Mouse (Mus musculus) adrenal gland, adult (tissue): ENCODE results near the gene Efna1.

Source experiments
- DNase-seq, 2 experiments: peaks; one replicate each; pipeline ENCODE4 v3.0.0; 2022 to 2023; ENCODE audit warnings: low spot score in 1 of 2; ENCODE audit not compliant: inconsistent age in 2 of 2

Efna1 gene

GRCm38 (mm10) chr3:89280606-89281511, at the start of gene Efna1:
Gene Efna1, minus strand, starts transcription at chr3:89281142.
- DNase-seq, result peak; percentile 70 to 83

GRCm38 (mm10) chr3:89330346-89330745, 49.4 kb upstream of the Efna1 start:
- DNase-seq, result no peak

GRCm38 (mm10) chr3:89328623-89329022, 47.7 kb upstream of the Efna1 start:
- no peak for DNase-seq

DNA sequence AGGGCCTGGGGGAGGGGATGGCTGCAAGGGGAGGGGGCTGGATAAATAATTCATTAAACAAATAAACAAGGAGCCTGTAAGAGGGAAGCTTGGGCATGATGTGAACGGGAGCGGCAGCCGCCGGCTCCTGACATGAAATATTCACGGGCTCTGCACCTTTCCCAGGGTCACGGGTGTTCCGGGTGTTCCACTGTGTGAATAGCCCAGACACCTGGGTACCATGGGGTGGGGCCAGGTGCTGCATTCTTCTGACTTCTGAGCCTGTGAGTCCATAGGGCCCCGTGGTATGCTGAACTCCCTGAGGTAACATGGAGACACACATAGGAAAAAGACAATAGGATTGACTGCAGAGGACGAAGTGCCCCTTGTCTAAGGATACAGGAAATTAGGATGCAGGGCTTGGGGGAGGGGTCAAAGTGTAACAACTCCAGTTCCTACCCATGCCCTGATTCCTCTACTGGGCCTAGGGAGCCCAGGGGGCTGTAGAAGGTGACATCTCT, 46.5 kb upstream of the Efna1 start:
- DNase-seq, result no peak

- DNase-seq, result no peak
These were observed 44.9 kb upstream of the Efna1 start for GRCm38 (mm10) chr3:89325882-89326281.

DNA sequence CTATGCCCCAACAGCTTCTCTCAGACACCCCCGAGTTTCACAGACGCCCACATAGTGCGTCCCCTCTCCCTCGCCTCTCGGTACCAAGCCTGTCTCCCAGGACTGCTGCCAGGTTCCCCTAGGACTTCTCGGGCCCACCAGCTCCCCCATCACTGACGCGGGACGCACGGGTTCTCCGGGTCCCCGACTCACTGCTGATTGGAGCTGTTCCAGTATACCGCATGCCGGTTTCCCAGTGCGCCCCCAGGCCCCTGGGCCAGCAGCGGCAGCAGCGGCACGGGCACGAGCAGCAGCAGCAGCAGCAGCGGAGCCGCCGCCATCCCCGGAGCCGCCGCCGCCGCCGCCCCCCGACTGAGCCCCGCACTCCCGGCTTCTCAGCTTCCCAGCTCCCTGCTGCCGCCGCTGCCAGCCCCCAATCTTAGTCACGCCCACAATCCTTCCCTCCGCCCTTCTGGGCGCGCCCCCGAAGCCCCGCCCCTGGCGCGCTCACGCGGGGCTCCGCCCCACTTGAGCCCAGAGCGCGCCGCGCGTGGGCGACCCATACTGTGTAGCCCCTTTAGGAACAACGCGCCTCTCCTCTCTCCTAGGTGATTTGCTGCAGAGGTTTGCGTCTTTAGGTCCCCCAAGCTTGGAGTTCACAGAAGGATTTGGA, 41.7 kb upstream of the Efna1 start, which contains the start of gene Efna3:
Gene Efna3, minus strand, starts transcription at position 452 of the 652 bp plus-strand sequence.
- DNase-seq, result peak; percentile 83 to 91

GRCm38 (mm10) chr3:89322131-89322500, 41.2 kb upstream of the Efna1 start:
- DNase-seq, result peak in 1 of 2 experiments; percentile 60

DNA sequence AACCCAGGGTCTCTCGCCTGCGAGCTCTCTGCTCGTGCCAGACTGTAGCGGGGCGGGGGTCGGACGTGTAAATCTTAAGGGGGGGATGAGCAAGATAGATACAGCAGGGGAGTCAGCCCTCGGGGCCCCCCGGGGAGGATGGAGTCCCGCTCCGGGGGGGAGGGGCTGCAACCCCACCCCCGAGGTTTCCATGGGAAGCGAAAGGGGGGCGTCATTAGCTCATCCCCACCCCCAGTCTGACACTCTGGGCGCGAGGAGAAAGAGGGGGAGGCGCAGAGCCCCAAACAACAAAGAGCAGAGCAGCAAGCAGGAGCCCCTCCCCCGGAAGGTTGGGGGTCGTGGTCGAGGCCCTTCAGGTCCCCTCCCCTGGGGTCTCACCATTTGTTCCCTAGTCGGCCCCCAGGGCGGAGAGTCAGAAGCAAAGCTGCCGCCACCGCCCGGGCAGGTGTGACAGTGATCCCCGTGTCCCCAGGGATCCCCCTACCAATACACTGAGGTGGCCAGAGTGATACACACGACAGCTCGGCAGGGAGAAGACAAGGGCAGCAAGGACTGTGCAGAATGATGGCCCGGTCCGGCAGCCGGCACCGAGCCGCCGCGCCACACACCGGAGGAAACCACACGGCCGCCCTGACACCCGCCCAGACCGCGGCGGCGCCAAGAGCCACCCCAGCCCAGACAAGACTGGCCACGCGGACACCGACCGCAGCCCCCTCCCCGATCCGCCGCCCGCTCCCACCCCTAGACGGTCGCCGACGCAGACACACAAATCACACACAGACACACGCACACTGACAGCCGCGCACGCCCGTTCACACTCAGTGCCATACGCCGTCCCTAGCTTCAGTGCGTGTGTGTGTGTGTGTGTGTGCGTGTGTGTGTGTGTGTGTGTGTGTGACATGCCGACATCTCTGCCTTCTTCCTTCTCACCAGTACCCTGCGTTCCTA, 40.5 kb upstream of the Efna1 start:
- DNase-seq, result peak in 1 of 2 experiments; percentile 60

GRCm38 (mm10) chr3:89320581-89321182, 39.7 kb upstream of the Efna1 start:
- DNase-seq, result peak; percentile 50 to 66

- DNase-seq, result no peak
These were observed 38.8 kb upstream of the Efna1 start for GRCm38 (mm10) chr3:89319591-89320350.

DNA sequence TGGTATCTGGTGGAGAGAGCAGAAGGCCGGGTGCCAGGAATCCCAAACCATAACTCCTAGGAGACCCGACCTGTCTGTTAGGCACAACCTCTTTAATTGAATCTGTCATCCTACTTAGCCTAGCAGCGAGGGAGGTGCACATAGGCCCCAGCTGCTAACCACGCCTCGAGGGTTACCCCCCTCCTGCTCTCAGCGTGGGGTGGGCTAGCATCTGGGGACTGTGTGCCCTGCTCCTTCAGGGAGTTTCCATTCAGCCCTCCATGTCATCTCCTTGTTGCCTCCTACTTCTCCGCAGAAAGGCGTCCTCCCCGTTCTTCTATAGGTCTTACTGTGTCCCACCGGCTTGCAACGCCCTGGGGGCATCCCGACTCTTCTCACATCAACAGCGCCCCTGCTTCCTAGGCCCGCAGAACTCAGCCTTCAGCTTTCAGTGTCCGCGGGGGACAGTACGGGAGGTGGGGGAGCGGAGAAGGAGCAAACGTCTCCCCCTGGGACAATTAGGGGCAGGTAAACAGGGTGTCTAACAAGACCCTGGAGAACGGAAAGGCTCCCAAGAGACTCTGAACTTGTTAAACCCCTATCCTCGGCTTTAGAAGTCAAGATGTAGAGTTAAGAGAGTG, 38.1 kb upstream of the Efna1 start:
- DNase-seq, result no peak

GRCm38 (mm10) chr3:89318316-89318715, 37.4 kb upstream of the Efna1 start:
- DNase-seq, result no peak

- DNase-seq, result no peak
These were observed 36.3 kb upstream of the Efna1 start for GRCm38 (mm10) chr3:89317246-89317645.

GRCm38 (mm10) chr3:89316833-89317232, 35.9 kb upstream of the Efna1 start:
- peak; percentile 81 to 95 for DNase-seq

DNA sequence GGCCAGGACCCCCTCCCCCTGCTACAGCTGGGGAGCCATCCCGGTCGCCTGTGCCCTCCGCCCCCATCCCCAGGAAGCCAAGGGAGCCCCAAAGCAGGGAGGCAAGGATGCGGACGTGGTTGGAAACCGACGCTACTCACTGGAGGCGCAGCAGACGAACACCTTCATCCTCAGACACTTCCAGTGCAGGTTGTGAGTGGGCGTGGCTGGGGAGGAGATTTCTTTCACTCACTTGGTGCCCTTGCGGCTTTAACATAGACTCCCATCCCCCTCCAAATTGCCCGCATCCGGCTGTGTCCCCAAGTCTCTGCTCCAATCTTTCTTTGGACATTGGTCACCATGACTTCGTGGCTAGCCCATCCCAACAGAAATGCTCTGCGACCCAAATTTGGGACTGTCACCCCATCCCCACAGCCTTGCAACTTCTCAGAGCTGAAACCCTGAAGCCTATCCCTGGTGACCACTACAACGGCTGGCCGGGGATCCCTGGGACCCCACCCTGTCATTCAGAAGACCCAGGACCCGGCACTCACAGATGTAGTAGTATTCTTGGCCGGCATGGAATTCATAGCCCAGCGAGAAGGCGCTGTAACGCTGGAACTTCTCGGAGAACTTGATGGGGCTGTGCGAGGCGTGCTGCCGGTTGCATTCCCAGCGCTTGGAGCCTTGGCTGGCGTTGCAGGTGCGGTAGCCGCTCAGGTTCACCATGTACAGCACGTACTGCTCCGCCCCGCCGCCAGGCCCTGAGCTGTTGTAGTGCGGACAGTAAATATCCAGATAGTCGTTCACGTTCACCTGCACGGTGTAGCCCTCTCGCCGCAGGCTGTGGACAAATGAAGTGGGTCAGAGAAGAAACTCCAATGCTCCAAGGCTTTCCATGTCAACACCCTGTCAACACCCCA, 35.2 kb upstream of the Efna1 start:
- DNase-seq, result peak in 1 of 2 experiments; percentile 41

DNA sequence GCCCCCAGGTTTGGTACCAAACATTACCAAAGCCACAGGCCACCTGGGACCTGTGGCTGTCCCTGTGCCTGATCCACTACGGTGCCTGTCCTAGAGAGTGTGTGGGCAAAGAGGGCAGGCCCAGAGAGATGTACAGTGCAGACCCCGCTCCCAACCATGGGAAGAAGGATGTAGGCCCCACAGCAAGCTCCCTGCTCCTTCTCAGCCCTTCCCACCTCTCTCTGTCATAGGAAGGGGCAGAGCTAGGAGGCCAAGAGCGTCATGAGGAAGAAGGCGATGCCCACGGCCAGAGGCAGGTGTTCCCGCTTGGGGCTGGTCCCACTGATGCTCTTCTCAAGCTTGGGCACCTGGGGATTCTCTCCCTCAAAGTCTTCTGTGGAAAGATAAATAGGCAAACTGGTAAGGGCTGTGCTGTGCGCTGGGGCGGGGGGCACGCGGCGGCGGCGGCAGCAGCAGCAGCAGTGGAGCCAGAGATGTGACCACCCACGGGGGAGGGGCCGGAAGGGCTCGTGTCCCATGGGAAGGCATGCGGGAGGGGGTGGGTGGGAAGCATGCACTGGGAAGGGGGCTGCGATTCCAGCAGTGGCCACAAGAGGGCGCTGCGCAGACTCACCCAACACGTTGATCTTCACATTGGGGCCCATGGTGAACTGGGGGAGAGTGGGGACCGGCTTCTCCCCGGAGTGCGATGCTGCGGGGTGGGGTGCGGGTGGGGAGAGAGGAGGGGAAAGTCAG, 34.4 kb upstream of the Efna1 start:
- peak; percentile 62 to 87 for DNase-seq

DNA sequence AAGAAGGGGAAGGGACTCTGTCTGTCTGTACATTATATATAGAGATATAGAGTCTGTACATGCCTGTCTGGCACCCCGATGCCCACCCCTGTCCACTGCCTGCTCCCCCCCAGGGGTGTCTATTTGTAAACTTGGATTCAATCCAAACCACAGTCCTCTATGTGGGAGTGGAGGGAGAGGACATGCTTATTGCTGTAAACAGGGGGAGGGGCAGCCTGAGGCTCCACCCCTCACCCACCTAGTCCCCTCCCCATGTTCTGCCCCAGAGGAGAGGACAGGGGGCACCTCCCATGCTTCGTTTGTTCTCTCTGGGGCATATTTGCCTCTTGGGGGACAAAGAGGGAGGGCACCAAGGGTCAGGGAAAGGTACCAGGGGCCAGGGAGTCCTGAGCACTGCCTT, 33.8 kb upstream of the Efna1 start:
- DNase-seq, result no peak

- DNase-seq, result no peak
These were observed 33.4 kb upstream of the Efna1 start for GRCm38 (mm10) chr3:89314340-89314739.
